8 mouse cellular contexts compared by ENCODE assay signal in genomic region chr19:10458096-10458495, GRCm38 (mm10). TPM values are rescaled to one million over a fixed set of nuclear protein-coding genes. Genes with fewer than 3 reads are reported as not detected.
DNase-seq lines count a peak whose midpoint lies in the region; ATAC-seq and TF ChIP-seq lines count a peak whose summit lies in the region.

No protein-coding gene starts in this region.

- no peaks in the 10 kb centered on the region for H3K36me3 ChIP-seq in heart, postnatal 0 days (replicated peaks; ENCODE audit: control insufficient read depth, insufficient read depth, low read length)
- H3K36me3 ChIP-seq in midbrain, embryonic 13.5 days, result no peaks in the 10 kb centered on the region

- no peak for TF ChIP-seq POLR2A in bone marrow macrophage, adult 2 months (IDR thresholded peaks at IDR 0.05; ENCODE audit: borderline replicate concordance, low read depth, low read length)

- no peak for TF ChIP-seq EP300 in heart, postnatal 0 days (IDR thresholded peaks at IDR 0.05; ENCODE audit: low read depth)

- intact Hi-C loops in gastrocnemius, adult 2 months (cut with DNase I), result no loop called here

- peak overlapping the region; percentile 57; the same call in 1 of the 2 replicates for H3K4me2 ChIP-seq in heart, postnatal 0 days (ENCODE audit: low read depth, low read length)
- H3K4me2 ChIP-seq in midbrain, embryonic 13.5 days (replicated peaks), result peak overlapping the region; percentile 83

- no peaks in the 10 kb centered on the region for H3K9me3 ChIP-seq in heart, postnatal 0 days (replicated peaks; ENCODE audit: control insufficient read depth, low read length)
- H3K9me3 ChIP-seq in midbrain, embryonic 13.5 days, result no peaks in the 10 kb centered on the region

- ATAC-seq in heart, postnatal 0 days (ENCODE audit: insufficient read depth, low read depth), result no peak
- ATAC-seq in midbrain, embryonic 13.5 days, result peak; percentile 32

- peaks cover 97% of the 10 kb centered on the region for H3K27me3 ChIP-seq in heart, postnatal 0 days (ENCODE audit: control insufficient read depth, insufficient read depth, low read length)
- H3K27me3 ChIP-seq in midbrain, embryonic 13.5 days, result peaks cover 81% of the 10 kb centered on the region

- DNase-seq in gastrocnemius, adult 2 months, result no peak
- no peak for DNase-seq in gastrocnemius, postnatal 10 days
- peak; percentile 39 for DNase-seq in heart, postnatal 0 days (ENCODE audit: low spot score)
- peak; percentile 49 to 60 for DNase-seq in kidney, postnatal 25 days
- no peak for DNase-seq in spleen, adult 18-20 months
- no peak for DNase-seq in gastrocnemius, adult 18-20 months (ENCODE audit: low spot score)

- TF ChIP-seq CTCF in gastrocnemius, adult 2 months (IDR thresholded peaks at IDR 0.05), result no peak
- TF ChIP-seq CTCF in bone marrow macrophage, adult 2 months (IDR thresholded peaks at IDR 0.05; ENCODE audit: low read depth, low read length), result no peak
- no peak for TF ChIP-seq CTCF in heart, postnatal 0 days (IDR thresholded peaks at IDR 0.05; ENCODE audit: low read depth)

- WGBS in heart, postnatal 0 days, result 12% methylated on average over 8 of the region's 8 CpGs
- 21% methylated on average over 8 of the region's 8 CpGs for WGBS in midbrain, embryonic 13.5 days

- H3K27ac ChIP-seq in gastrocnemius, adult 2 months, result no peak overlapping the region
- no peak overlapping the region for H3K27ac ChIP-seq in bone marrow macrophage, adult 2 months (ENCODE audit: insufficient read depth, low read depth, low read length)
- H3K27ac ChIP-seq in heart, postnatal 0 days (ENCODE audit: low read depth), result no peak overlapping the region
- H3K27ac ChIP-seq in midbrain, embryonic 13.5 days, result no peak overlapping the region

- peaks cover 12% of the 10 kb centered on the region for H3K4me1 ChIP-seq in bone marrow macrophage, adult 2 months (ENCODE audit: control insufficient read depth, insufficient read depth, low read length)
- H3K4me1 ChIP-seq in heart, postnatal 0 days (ENCODE audit: control insufficient read depth, insufficient read depth), result no peaks in the 10 kb centered on the region
- peaks cover 44% of the 10 kb centered on the region for H3K4me1 ChIP-seq in midbrain, embryonic 13.5 days (replicated peaks)

- H3K4me3 ChIP-seq in gastrocnemius, adult 2 months, result peak overlapping the region; percentile 57
- H3K4me3 ChIP-seq in bone marrow macrophage, adult 2 months (ENCODE audit: insufficient read depth, low read length), result peak overlapping the region; percentile 32
- H3K4me3 ChIP-seq in heart, postnatal 0 days (ENCODE audit: low read depth, low read length), result no peak overlapping the region; the same call in 1 of the 2 replicates
- H3K4me3 ChIP-seq in midbrain, embryonic 13.5 days (replicated peaks), result peak overlapping the region; percentile 49; the same call in 1 of the 2 replicates

- H3K9ac ChIP-seq in heart, postnatal 0 days (replicated peaks; ENCODE audit: low read depth, low read length), result no peak overlapping the region
- H3K9ac ChIP-seq in midbrain, embryonic 13.5 days (replicated peaks), result no peak overlapping the region

RNA-seq across cellular contexts. Expression of gene Lrrc10b, which starts 0.8 kb away (rescaled TPM):
- total RNA-seq in gastrocnemius, adult 2 months (2021), result under 1 TPM; 0.33 TPM
- total RNA-seq in gastrocnemius, postnatal 10 days (2021), result under 1 TPM; 0.40 to 0.43 TPM
- polyA plus RNA-seq in bone marrow macrophage, adult 2 months (2012; ENCODE audit: insufficient read depth, insufficient read length, missing spikeins), result not detected in 2 replicates
- total RNA-seq in heart, postnatal 0 days (2014; rRNA removed; ENCODE audit: low replicate concordance), result 1.9 TPM in 1 of 2 replicates, not detected in the other
- 0.08 and 0.18 TPM in 2 replicates for polyA plus RNA-seq in heart, postnatal 0 days (2015; fragmentation: Nextera tagmentation; extraction: Ambion mirVana)
- polyA plus RNA-seq in midbrain, embryonic 13.5 days (2015; fragmentation: Nextera tagmentation; extraction: Ambion mirVana), result 0.71 and 0.76 TPM in 2 replicates
- total RNA-seq in gastrocnemius, adult 18-20 months (2021), result under 1 TPM; 0.17 to 0.18 TPM

RNA-seq across cellular contexts. Expression of gene Ppp1r32, which starts 24.6 kb away (rescaled TPM):
- total RNA-seq in gastrocnemius, adult 2 months (2021), result 1 to 10 TPM in 1 of 2 experiments, under 1 TPM in 1; 0.97 to 1.5 TPM
- total RNA-seq in gastrocnemius, postnatal 10 days (2021), result 1 to 10 TPM in 1 of 2 experiments, under 1 TPM in 1; 0.40 to 1.3 TPM
- polyA plus RNA-seq in bone marrow macrophage, adult 2 months (2012; ENCODE audit: insufficient read depth, insufficient read length, missing spikeins), result 0.54 TPM in 1 of 2 replicates, not detected in the other
- 0.19 TPM in 1 of 2 replicates, not detected in the other for total RNA-seq in heart, postnatal 0 days (2014; rRNA removed; ENCODE audit: low replicate concordance)
- 0.14 TPM in 2 replicates for polyA plus RNA-seq in heart, postnatal 0 days (2015; fragmentation: Nextera tagmentation; extraction: Ambion mirVana)
- polyA plus RNA-seq in midbrain, embryonic 13.5 days (2015; fragmentation: Nextera tagmentation; extraction: Ambion mirVana), result 1.0 and 1.6 TPM in 2 replicates
- total RNA-seq in gastrocnemius, adult 18-20 months (2021), result under 1 TPM; 0.82 to 0.85 TPM

Comparison
In these comparisons a context has a peak if more than half of its experiments do, and no peak if none do; other contexts are left out.
1. DNase-seq: peak in heart, postnatal 0 days (single experiment) and kidney, postnatal 25 days (2 of 2); none in gastrocnemius, adult 2 months (single experiment), gastrocnemius, postnatal 10 days (single experiment), spleen, adult 18-20 months (0 of 2) and gastrocnemius, adult 18-20 months (single experiment).